Mouse (Mus musculus) hindbrain, embryonic 16.5 days (tissue): Measurements from ENCODE around the gene Tspo2. TPM values are rescaled to one million over a fixed set of nuclear protein-coding genes. Genes with fewer than 3 reads are reported as not detected.

ENCODE experiments used
- ATAC-seq: fragments of 200-750 bp; cut with Nextera tagmentation; 2 replicates; pipeline ENCODE4 v1.8.0; 2017; ENCODE audit warnings: moderate TSS enrichment, moderate library complexity
- H3K27ac ChIP-seq: fragments of 300-500 bp; sonication (generic); 2 replicates; pipeline ENCODE4 v1.5.1; 2014; ENCODE audit warnings: low read depth, mild to moderate bottlenecking, control low read depth, low read length, moderate library complexity
- H3K27me3 ChIP-seq: fragments of 300-500 bp; sonication (generic); replicated peaks from 2 replicates; pipeline ENCODE4 v1.6.1; 2014; ENCODE audit warnings: low read length; ENCODE audit not compliant: control insufficient read depth, insufficient read depth
- H3K36me3 ChIP-seq: fragments of 300-500 bp; sonication (generic); 2 replicates; pipeline ENCODE4 v1.6.1; 2014; ENCODE audit warnings: mild to moderate bottlenecking, low read length, moderate library complexity, mixed read lengths; ENCODE audit not compliant: control insufficient read depth, insufficient read depth
- H3K4me1 ChIP-seq: fragments of 300-500 bp; sonication (generic); 2 replicates; pipeline ENCODE4 v1.6.1; 2014; ENCODE audit warnings: low read depth, low read length; ENCODE audit not compliant: control insufficient read depth, insufficient read depth
- H3K4me2 ChIP-seq: fragments of 300-500 bp; sonication (generic); 2 replicates; pipeline ENCODE4 v1.6.1; 2014; ENCODE audit warnings: mild to moderate bottlenecking, low read length, control low read depth, moderate library complexity
- H3K4me3 ChIP-seq: fragments of 300-500 bp; sonication (generic); 2 replicates; pipeline ENCODE4 v1.5.1; 2014; ENCODE audit warnings: mild to moderate bottlenecking, low read length, control low read depth, moderate library complexity
- H3K9ac ChIP-seq: fragments of 300-500 bp; sonication (generic); 2 replicates; pipeline ENCODE4 v1.6.1; 2014; ENCODE audit warnings: low read depth, mild to moderate bottlenecking, control low read depth, low read length, moderate library complexity
- H3K9me3 ChIP-seq: fragments of 300-500 bp; sonication (generic); 2 replicates; pipeline ENCODE4 v1.6.1; 2014; ENCODE audit warnings: mild to moderate bottlenecking, low read length, moderate library complexity; ENCODE audit not compliant: control insufficient read depth
- whole genome bisulfite sequencing: fragments of 180-500 bp; shearing (Covaris S2); extraction: QIAGEN DNeasy Blood & Tissue Kit; methylation state at CpG from one replicate; pipeline ENCODE4 v1.1.7; 2014; 5-methylcytosine and 5-hydroxymethylcytosine counted together
- polyA plus RNA-seq: library from polyadenylated mRNA; unstranded; fragments of >200 nt; fragmentation: Nextera tagmentation; extraction: Ambion mirVana; gene quantifications from 2 replicates; pipeline ENCODE4 v1.2.1, GENCODE M21; 2015

Tspo2 gene
- polyA plus RNA-seq, 1 experiment from 2014 or later = 0.93 TPM

DNA sequence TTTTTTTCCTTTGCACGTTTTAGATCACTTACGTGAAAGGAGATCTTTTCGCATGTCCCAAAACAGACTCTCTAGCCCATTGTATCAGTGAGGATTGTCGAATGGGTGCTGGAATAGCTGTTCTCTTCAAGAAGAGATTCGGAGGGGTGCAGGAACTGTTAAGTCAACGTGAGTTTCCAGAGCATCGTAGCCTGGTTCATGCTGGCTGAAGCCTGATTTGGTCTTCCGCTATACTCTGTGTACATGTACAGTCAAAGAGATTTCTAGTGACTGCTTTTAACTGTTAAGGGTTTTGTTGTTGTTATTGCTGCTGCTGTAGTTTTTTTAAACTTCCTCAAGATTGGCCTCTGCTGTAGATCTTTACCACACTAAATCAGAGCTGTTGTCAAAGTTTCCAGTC is 40.1 kb downstream of the Tspo2 start:
- Histone ChIP-seq H3K36me3 (no peaks in the 10 kb centered on the region), H3K4me1 (peaks cover 16% of the 10 kb centered on the region)

DNA sequence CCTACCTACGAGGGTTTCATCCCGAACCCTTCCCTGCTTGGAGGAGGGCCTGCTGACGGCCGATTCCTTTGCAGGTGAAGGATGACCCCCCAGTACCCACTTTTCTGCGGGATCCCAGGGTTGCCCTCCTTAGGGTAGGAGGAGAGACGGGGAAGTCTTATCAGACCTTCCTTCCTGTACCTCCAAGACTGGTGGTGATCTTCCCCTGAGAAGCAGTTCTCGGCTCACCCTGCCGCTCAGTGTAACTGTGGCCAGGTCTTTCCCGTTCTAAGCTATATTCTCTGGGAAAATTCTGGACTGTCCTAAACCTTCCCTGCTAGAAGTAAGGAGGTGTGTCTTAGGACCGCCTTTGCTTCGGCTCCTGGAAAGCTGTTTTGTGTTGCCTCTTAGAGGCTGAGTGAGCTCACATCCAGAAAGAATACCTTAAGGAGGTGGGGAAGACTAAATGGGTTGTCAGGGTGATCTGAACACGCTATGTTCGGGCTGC is 41.0 kb downstream of the Tspo2 start:
- peak overlapping the region; percentile 95 for H3K27ac ChIP-seq
- ATAC-seq = peak; percentile 21
- H3K27me3 ChIP-seq = no peaks in the 10 kb centered on the region
- WGBS = 0% methylated on average over 13 of the region's 13 CpGs
- H3K36me3 ChIP-seq = no peaks in the 10 kb centered on the region
- peak overlapping the region; percentile 67 for H3K4me3 ChIP-seq
- H3K4me1 ChIP-seq = peaks cover 16% of the 10 kb centered on the region
- peak overlapping the region; percentile 78 for H3K9ac ChIP-seq
- peak overlapping the region; percentile 83 for H3K4me2 ChIP-seq
- no peaks in the 10 kb centered on the region for H3K9me3 ChIP-seq

More for the DNA sequence above, 40.1 kb downstream of the Tspo2 start:
- peak overlapping the region; percentile 83 for H3K4me2 ChIP-seq
- H3K27ac ChIP-seq = peak overlapping the region; percentile 95; the same call in 1 of the 2 replicates
- H3K9me3 ChIP-seq = no peaks in the 10 kb centered on the region
- H3K4me3 ChIP-seq = peak overlapping the region; percentile 67
- peak overlapping the region; percentile 78; the same call in 1 of the 2 replicates for H3K9ac ChIP-seq
- ATAC-seq = no peak
- 48% methylated on average over 8 of the region's 8 CpGs for WGBS
- H3K27me3 ChIP-seq = no peaks in the 10 kb centered on the region

DNA sequence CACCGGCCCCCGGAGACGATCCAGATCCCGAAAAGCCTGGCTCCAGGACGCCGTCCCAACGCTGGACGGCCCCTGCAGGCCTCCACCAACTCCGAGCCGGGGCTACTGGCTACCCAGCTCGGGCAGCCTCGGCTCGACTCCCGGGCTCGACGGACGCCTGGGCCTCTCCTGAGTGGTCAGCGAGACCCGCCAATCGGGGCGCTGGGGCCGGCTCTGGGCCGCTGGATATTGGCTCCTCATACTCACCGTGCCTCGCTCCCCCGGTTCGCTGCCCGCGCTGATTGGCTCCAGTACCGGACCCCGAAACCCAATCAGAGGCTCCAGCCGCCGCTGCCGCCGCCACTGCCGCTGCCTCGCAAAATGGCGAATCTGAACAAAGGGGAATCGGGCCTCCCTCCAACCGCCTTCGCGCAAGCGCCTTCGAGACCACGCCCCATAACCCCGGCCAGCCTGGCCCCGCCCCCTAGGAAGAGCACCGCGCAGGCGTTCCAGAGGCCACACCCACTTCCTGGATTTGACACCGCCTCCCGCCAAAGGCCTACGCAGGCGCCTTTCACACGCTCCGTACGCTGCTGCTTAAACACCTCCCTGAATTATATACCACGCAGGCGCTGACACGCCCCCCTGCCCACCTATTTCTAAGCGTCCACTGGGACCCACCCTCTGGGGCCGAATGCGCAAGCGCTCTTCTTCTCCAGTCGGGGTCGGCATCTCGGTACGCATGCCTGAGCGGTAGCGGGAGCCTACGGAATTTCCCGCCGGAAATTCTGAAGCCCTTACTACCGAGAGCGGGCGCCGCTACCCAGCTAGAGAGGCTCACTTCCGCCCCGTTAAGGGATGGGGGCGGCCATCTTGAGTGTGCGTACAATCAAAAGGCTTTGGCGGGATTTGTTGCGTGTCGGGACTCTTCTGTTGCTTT is 41.7 kb downstream of the Tspo2 start, which contains the start of the genes Nfya and Oard1:
Gene Nfya (minus strand): TSS at position 527 of the 919 bp plus-strand sequence.
Gene Oard1 (plus strand): TSS at position 635 of the 919 bp plus-strand sequence.
- Histone ChIP-seq H3K9ac (peak within 1 kb of the TSS; percentile 91), H3K4me1 (peaks cover 16% of the 10 kb centered on the region), H3K27me3 (no peaks in the 10 kb centered on the region), H3K27ac (peak within 1 kb of the TSS; percentile 96), H3K4me2 (peak within 1 kb of the TSS; percentile 83), H3K36me3 (no peaks in the 10 kb centered on the region), H3K4me3 (peak within 1 kb of the TSS; percentile 67), H3K9me3 (no peaks in the 10 kb centered on the region)
- peak; percentile 98 for ATAC-seq
- WGBS = under 1% methylated on average over 82 of the region's 84 CpGs

DNA sequence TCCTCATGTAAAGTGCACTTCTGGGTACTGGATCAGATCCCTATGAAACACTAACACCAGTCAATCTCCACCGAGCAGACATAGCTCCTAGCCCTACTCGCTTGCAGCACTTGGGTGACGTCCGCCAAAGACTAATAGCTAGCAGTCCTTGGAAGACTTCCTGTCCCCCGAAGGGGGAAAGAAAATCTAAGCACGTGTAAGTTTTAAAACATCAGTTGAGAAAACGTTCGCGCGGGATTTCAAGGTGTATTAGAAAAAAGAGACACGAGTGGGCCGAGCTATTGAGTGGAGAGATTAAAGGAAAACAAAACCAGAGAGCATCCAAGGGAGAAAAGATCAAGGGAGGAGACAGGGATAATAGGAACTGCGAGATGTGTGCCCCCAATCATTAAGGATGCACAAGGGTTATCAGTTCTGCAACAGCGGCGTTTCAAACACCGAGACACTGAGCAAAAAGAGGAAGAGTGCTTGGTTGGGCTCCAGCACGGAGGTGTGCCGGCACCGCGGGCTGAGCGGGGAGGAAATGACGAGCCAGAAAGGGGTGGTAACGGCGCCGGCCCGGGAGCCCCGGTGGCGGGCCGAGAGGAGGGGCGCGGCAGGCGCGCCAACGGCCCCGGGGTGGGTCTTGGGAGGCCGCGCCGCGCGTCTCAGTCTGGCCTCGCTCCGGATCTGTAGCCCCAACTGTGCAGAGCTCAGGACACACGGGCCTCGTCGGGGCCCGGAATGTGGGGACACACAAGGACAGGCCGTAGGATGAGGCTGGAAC is 42.6 kb downstream of the Tspo2 start:
- WGBS = 0% methylated on average over 29 of the region's 47 CpGs
- peaks cover 16% of the 10 kb centered on the region for H3K4me1 ChIP-seq
- H3K9ac ChIP-seq = peak overlapping the region; percentile 91
- no peaks in the 10 kb centered on the region for H3K27me3 ChIP-seq
- H3K9me3 ChIP-seq = no peaks in the 10 kb centered on the region
- ATAC-seq = peak; percentile 41
- H3K4me2 ChIP-seq = peak overlapping the region; percentile 64
- H3K4me3 ChIP-seq = peak overlapping the region; percentile 67
- H3K36me3 ChIP-seq = no peaks in the 10 kb centered on the region
- peak overlapping the region; percentile 96 for H3K27ac ChIP-seq

DNA sequence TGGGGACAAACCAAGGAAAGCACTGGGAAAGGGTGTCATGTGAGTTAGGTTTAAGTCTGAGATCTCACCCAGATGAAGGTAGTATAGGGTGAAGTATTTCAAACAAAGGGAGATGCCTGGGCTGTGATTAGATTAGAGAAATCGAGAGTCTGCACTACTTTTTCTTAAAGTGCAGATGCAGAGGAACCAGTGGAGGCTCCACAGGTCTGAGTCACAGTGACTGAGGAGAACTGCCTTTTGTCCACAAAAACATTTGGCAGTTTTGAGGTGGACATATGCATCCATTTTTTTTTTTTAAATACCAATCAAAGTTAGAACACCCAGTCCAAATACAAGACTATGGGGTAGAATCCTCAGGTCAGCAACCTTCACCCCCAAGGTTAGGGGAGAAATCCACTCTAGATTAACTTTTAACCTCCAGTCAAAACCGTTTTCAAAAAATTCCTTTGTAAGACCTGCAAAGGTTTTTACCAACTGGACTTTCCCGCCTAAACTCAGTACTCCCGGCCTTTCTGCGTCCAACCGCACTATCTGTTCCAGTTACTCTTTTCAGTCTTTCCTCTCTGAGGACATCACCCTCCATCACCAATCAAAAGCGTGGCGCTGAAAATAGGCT is 43.3 kb downstream of the Tspo2 start:
- H3K4me1 ChIP-seq = peaks cover 16% of the 10 kb centered on the region
- no peak for ATAC-seq
- peak overlapping the region; percentile 96 for H3K27ac ChIP-seq
- peak overlapping the region; percentile 67 for H3K4me3 ChIP-seq
- no peaks in the 10 kb centered on the region for H3K9me3 ChIP-seq
- no peaks in the 10 kb centered on the region for H3K27me3 ChIP-seq
- H3K4me2 ChIP-seq = peak overlapping the region; percentile 64
- WGBS = 6% methylated on average over 8 of the region's 8 CpGs
- H3K36me3 ChIP-seq = no peaks in the 10 kb centered on the region
- H3K9ac ChIP-seq = peak overlapping the region; percentile 91

DNA sequence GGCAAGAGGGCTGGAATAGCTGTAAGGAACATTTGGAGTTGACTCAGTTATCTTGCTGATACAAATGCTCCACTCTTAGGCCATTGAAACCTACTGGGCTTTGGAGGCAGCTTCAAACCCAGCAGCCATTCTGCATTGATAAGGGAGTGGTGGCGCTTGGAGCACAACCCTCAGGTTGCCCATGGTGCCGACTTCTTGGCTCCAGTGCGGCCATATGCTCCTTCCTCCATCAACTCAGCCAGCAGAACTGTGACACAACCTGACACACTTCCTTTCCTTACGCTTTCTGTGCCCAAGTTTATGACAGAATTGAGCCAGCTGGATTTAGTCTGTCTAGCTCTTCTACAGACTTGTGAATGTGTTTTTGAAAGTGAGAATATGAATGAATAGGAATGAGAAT is 44.2 kb downstream of the Tspo2 start:
- Histone ChIP-seq H3K4me1 (peaks cover 16% of the 10 kb centered on the region), H3K36me3 (no peaks in the 10 kb centered on the region), H3K9me3 (no peaks in the 10 kb centered on the region), H3K4me3 (no peak overlapping the region), H3K27ac (no peak overlapping the region), H3K27me3 (no peaks in the 10 kb centered on the region), H3K9ac (no peak overlapping the region), H3K4me2 (no peak overlapping the region)
- ATAC-seq = no peak
- 77% methylated on average over 4 of the region's 4 CpGs for WGBS

DNA sequence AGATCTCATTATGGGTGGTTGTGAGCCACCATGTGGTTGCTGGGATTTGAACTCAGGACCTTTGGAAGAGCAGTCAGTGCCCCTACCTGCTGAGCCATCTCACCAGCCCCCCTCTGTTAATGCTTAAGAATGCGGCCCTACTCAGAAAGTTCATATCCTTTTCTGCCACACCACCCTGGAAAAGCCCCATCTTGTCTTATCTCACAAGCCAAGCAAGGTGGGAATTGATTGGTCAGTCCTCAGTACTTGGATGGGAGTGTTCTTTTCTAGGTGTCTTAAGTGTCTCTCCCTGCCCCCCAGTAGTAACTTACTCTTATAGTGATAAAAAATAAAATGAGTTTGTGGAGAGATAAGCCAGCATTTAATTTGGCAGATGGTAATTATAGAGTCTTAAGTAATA is 46.6 kb downstream of the Tspo2 start:
- no peaks in the 10 kb centered on the region for H3K27me3 ChIP-seq
- H3K36me3 ChIP-seq = peaks cover 4% of the 10 kb centered on the region; the same call in 1 of the 2 replicates
- no peak for ATAC-seq
- 93% methylated on average over 1 of the region's 1 CpGs for WGBS
- peaks cover 10% of the 10 kb centered on the region for H3K4me1 ChIP-seq
- no peak overlapping the region for H3K27ac ChIP-seq
- H3K4me2 ChIP-seq = no peak overlapping the region
- no peak overlapping the region for H3K4me3 ChIP-seq
- H3K9me3 ChIP-seq = no peaks in the 10 kb centered on the region
- no peak overlapping the region for H3K9ac ChIP-seq

DNA sequence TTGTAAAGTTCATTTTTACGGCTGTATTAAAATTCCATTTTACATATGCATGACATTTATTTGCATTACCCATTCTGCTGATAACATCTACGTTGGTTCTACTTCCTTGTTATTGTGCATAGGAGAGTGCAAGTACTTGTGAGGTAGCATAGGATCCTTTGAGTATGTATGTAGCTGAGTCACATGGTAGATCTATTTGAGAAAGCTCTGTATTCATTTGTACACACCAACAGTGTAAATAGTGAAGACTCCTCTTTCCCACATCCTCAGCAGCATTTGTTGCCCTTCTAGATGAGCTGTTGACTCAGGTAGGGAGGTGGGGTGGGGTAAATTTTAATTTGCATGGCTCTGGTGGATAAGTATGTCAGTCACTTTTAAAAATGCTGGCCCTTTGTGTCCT is 47.5 kb downstream of the Tspo2 start:
- no peak overlapping the region for H3K4me3 ChIP-seq
- H3K4me2 ChIP-seq = no peak overlapping the region
- no peak for ATAC-seq
- H3K27me3 ChIP-seq = no peaks in the 10 kb centered on the region
- peaks cover 10% of the 10 kb centered on the region for H3K4me1 ChIP-seq
- 93% methylated on average over 2 of the region's 2 CpGs for WGBS
- H3K9me3 ChIP-seq = no peaks in the 10 kb centered on the region
- no peak overlapping the region for H3K9ac ChIP-seq
- peaks cover 9% of the 10 kb centered on the region for H3K36me3 ChIP-seq
- H3K27ac ChIP-seq = no peak overlapping the region
